Mouse (Mus musculus) CH12.LX (cell line): ENCODE measurements around the gene Wbp1l.

ENCODE experiments used
- CTCF ChIP-seq, 2 experiments: IDR thresholded peaks in 1 of 2; conservative IDR thresholded peaks in 1 of 2; 2 replicates each; pipeline ENCODE4 v1.5.1; 2011 to 2012; ENCODE audit warnings: low read depth in 2 of 2, low read length in 2 of 2, improper control_type of control experiment in 1 of 2, inconsistent platforms in 1 of 2, mild to moderate bottlenecking in 1 of 2, moderate library complexity in 1 of 2
- EP300 ChIP-seq: IDR thresholded peaks from 2 replicates; pipeline ENCODE4 v1.6.1; 2011; ENCODE audit warnings: low read length, improper control_type of control experiment
- JUND ChIP-seq: conservative IDR thresholded peaks from 2 replicates; pipeline ENCODE4 v1.6.1; 2011; ENCODE audit warnings: low read depth, low read length, improper control_type of control experiment
- MAZ ChIP-seq: IDR thresholded peaks from 2 replicates; pipeline ENCODE4 v1.6.1; 2012; ENCODE audit warnings: low read depth, mild to moderate bottlenecking, inconsistent platforms, low read length, improper control_type of control experiment, moderate library complexity
- SIN3A ChIP-seq: IDR thresholded peaks from 2 replicates; pipeline ENCODE4 v1.6.1; 2012; ENCODE audit warnings: low read length, improper control_type of control experiment, inconsistent platforms
- TCF12 ChIP-seq: IDR thresholded peaks from 2 replicates; pipeline ENCODE4 v1.6.1; 2014; ENCODE audit warnings: low read depth, mild to moderate bottlenecking, inconsistent platforms, low read length, improper control_type of control experiment
- USF1 ChIP-seq: IDR thresholded peaks from 2 replicates; pipeline ENCODE4 v1.6.1; 2014; ENCODE audit warnings: low read depth, mild to moderate bottlenecking, inconsistent platforms, low read length, improper control_type of control experiment
- ZNF384 ChIP-seq: IDR thresholded peaks from 2 replicates; pipeline ENCODE4 v1.6.1; 2012; ENCODE audit warnings: low read depth, low read length, improper control_type of control experiment, inconsistent platforms

DNA sequence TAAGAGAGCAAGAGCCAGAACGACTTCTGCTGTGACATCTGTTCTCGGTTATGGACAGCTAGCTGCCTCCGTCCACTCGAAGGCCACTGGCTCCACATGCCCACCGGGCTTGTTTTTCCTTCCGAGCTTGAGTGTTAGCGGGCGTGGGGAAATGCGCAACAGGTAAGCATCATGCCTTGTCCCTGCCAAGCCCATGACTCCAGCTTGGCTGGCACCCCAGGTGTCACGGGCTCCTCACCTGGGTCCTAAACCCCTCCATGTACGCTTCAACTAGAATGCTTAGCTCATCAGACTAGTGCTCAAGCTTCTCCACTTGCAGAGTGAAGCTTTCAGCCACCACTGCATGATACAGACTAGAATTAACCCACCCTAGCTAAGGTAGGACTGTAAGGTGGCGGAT is 40.3 kb upstream of the Wbp1l start:
- TF ChIP-seq CTCF (conservative IDR thresholded peaks at IDR 0.05 in 1 of 2, IDR thresholded peaks at IDR 0.05 in 1 of 2; ENCODE audit: low read depth in 2 of 2, low read length in 2 of 2): no peak
- no peak for TF ChIP-seq MAZ
- TF ChIP-seq JUND: no peak
- no peak for TF ChIP-seq SIN3A
- no peak for TF ChIP-seq USF1
- no peak for TF ChIP-seq EP300
- TF ChIP-seq TCF12: no peak
- no peak for TF ChIP-seq ZNF384
